Mouse (Mus musculus) myocyte (in vitro differentiated cells): ENCODE data around the gene Ptges3.

ENCODE experiments used
- MYOD1 ChIP-seq, 3 experiments: IDR thresholded peaks; one replicate each; pipeline ENCODE4 v1.6.1; 2011; ENCODE audit warnings: control low read depth in 2 of 3, low read depth in 2 of 3, mild to moderate bottlenecking in 2 of 3, moderate library complexity in 1 of 3; ENCODE audit not compliant: insufficient read length in 2 of 3, control insufficient read depth in 1 of 3
- MYOG ChIP-seq, 3 experiments: IDR thresholded peaks; one replicate each; pipeline ENCODE4 v1.6.1; 2011; ENCODE audit warnings: control low read depth in 2 of 3, low read depth in 2 of 3, mild to moderate bottlenecking in 2 of 3; ENCODE audit not compliant: insufficient read length in 2 of 3, control insufficient read depth in 1 of 3, insufficient read depth in 1 of 3
- POLR2A ChIP-seq: IDR thresholded peaks from one replicate; pipeline ENCODE4 v1.6.1; 2011; ENCODE audit warnings: low read depth, mild to moderate bottlenecking, control low read depth, moderate library complexity; ENCODE audit not compliant: insufficient read length
- REST ChIP-seq: IDR thresholded peaks from one replicate; pipeline ENCODE4 v1.6.1; 2011; ENCODE audit warnings: mild to moderate bottlenecking, control low read depth, moderate library complexity; ENCODE audit not compliant: insufficient read depth, insufficient read length
- SRF ChIP-seq: IDR thresholded peaks from one replicate; pipeline ENCODE4 v1.6.1; 2011; ENCODE audit warnings: low read depth; ENCODE audit not compliant: control insufficient read depth, insufficient read length
- TCF12 ChIP-seq: IDR thresholded peaks from one replicate; pipeline ENCODE4 v1.6.1; 2011; ENCODE audit warnings: mild to moderate bottlenecking, control low read depth; ENCODE audit not compliant: poor library complexity, insufficient read depth, severe bottlenecking

GRCm38 (mm10) chr10:128082880-128083421 lies 24.2 kb downstream of the Ptges3 start, which contains the start of gene Atp5b:
- TF ChIP-seq MYOG (IDR thresholded peaks at IDR 0.05; ENCODE audit: control insufficient read depth in 1 of 3, insufficient read depth in 1 of 3, insufficient read length in 2 of 3, low read depth in 2 of 3) (peak in 1 of 3 experiments; percentile 38), REST (peak; percentile 26), SRF (no peak), POLR2A (peak; percentile 90), TCF12 (no peak), MYOD1 (IDR thresholded peaks at IDR 0.05; ENCODE audit: control insufficient read depth in 1 of 3, insufficient read length in 2 of 3, low read depth in 2 of 3) (peak in 1 of 3 experiments; percentile 20)
